Mouse (Mus musculus): ENCODE results near the gene Oas1a.

GRCm38 (mm10) chr5:120908196-120908920 lies 1.0 kb upstream of the Oas1a start:
- TF ChIP-seq CHD2 (IDR thresholded peaks at IDR 0.05; ENCODE audit: low read depth, low read length) (no peak), MAFK (IDR thresholded peaks at IDR 0.05; ENCODE audit: insufficient read depth, low read depth, low read length) (no peak), HCFC1 (IDR thresholded peaks at IDR 0.05; ENCODE audit: borderline replicate concordance, insufficient read depth, low read length) (no peak), ZC3H11A (IDR thresholded peaks at IDR 0.05; ENCODE audit: borderline replicate concordance, low read depth, low read length) (no peak)
